Mouse (Mus musculus) cortical plate, adult 2 months (tissue): ENCODE measurements around the gene Unc45b.

Experiments used
- CTCF ChIP-seq: fragments of 200-500 bp; IDR thresholded peaks from 2 replicates; pipeline ENCODE4 v1.5.1; 2011; ENCODE audit warnings: mild to moderate bottlenecking, control low read depth, low read length; ENCODE audit not compliant: insufficient read depth; ENCODE audit errors: extremely low read depth
- POLR2A ChIP-seq: fragments of 200-500 bp; IDR thresholded peaks from 2 replicates; pipeline ENCODE4 v1.6.1; 2011; ENCODE audit warnings: mild to moderate bottlenecking, low read length, control low read depth; ENCODE audit not compliant: insufficient read depth; ENCODE audit errors: extremely low read depth

DNA sequence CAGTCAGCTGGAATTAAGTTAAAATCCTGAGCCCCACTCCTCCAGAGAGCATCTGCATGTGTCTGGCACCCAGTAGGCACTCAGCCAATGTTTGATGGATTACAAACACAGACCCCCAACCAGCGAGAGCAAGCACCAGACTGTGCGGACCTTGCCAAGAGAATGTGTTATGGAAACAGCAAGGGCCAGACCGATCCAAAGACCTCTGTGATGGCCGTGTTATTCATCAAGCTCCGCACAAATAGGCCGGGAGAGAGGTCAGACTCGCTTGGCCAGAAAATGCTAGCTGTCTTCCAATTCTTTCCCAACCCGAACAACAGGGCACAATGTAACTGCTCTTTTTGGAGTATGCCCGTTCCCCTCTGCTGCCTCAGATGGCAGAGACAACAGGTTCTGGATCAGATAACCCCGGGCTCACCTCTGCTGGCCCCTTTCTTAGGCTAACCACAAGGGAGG is 21.8 kb upstream of the Unc45b start:
- TF ChIP-seq CTCF (no peak), POLR2A (no peak)
